Mouse (Mus musculus): ENCODE results near the gene Ascc1. TPM values are rescaled to one million over a fixed set of nuclear protein-coding genes. Genes with fewer than 3 reads are reported as not detected.
A peak's percentile ranks its signal among the peaks of the same experiment; 100 is the strongest.
"Not testable (repeated sequence)": the region's sequence is repeated elsewhere in the genome, so short reads cannot be mapped to it uniquely, and the experiment has no call there.

Ascc1 gene
- polyA plus RNA-seq, 1 experiment from 2014 or later: 14.7 TPM

DNA sequence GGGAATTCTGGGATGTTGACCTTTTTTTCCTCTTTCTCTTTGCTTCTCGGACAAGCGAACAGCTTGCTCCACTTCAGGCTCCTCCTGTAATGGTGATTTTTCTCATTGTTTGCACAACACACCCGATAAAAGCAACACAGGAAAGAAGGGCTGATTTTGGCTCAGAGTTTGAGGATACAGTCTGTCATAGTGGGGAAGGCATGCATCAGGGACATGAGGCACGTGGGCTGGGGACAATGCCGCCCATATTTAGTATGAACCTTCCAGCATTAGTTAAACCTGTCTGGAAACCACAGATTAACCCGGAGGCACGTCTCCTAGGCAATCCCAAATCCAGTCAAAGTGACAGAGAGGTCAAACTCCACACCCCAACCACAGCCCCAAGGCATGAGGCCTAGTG is 134.3 kb downstream of the Ascc1 start:
- Histone ChIP-seq H3K27ac (ENCODE audit: low read depth) (no peak overlapping the region), H3K27me3 (ENCODE audit: insufficient read depth, low read length) (no peaks in the 10 kb centered on the region), H3K36me3 (replicated peaks; ENCODE audit: insufficient read depth, low read length) (no peaks in the 10 kb centered on the region), H3K9me3 (ENCODE audit: low read length) (no peaks in the 10 kb centered on the region), H3K4me2 (ENCODE audit: low read depth, low read length) (no peak overlapping the region), H3K4me1 (ENCODE audit: insufficient read depth) (peaks cover 3% of the 10 kb centered on the region; the same call in 1 of the 2 replicates), H3K4me3 (ENCODE audit: low read depth, low read length) (no peak overlapping the region), H3K9ac (replicated peaks) (no peak overlapping the region)
- no peak for TF ChIP-seq CTCF (IDR thresholded peaks at IDR 0.05; ENCODE audit: low read depth)
- no peak for TF ChIP-seq EP300 (IDR thresholded peaks at IDR 0.05; ENCODE audit: low read depth)
- no peak for ATAC-seq
- DNase-seq: no peak
- WGBS (ENCODE audit: insufficient replicate concordance): 59% methylated on average over 7 of the region's 7 CpGs

DNA sequence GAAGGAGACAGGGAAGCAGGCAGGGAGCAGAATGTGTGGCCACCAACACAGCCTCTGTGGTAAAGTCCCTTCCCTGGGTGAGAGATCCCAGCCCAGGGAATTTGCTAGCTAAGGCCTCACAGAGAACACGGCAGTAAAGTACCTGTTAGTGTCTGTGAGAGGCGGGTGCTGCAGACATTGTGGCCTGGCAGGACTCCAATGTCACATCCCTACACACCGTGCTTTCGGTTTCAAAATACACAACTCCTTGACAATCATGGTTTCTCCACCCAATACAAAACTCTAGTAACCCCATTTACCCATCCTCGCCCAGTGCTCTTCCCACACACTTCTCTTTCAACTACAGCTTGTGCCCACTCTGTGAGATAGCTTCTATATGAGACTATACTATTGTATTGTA is 136.1 kb downstream of the Ascc1 start:
- no peak for DNase-seq
- 69% methylated on average over 5 of the region's 5 CpGs for WGBS (ENCODE audit: insufficient replicate concordance)
- TF ChIP-seq CTCF (IDR thresholded peaks at IDR 0.05; ENCODE audit: low read depth): no peak
- no peak for TF ChIP-seq EP300 (IDR thresholded peaks at IDR 0.05; ENCODE audit: low read depth)
- Histone ChIP-seq H3K9ac (replicated peaks) (no peak overlapping the region), H3K4me2 (ENCODE audit: low read depth, low read length) (no peak overlapping the region), H3K4me3 (ENCODE audit: low read depth, low read length) (no peak overlapping the region), H3K36me3 (replicated peaks; ENCODE audit: insufficient read depth, low read length) (no peaks in the 10 kb centered on the region), H3K4me1 (ENCODE audit: insufficient read depth) (peaks cover 3% of the 10 kb centered on the region; the same call in 1 of the 2 replicates), H3K27ac (ENCODE audit: low read depth) (no peak overlapping the region), H3K9me3 (ENCODE audit: low read length) (no peaks in the 10 kb centered on the region), H3K27me3 (ENCODE audit: insufficient read depth, low read length) (no peaks in the 10 kb centered on the region)
- ATAC-seq: no peak

DNA sequence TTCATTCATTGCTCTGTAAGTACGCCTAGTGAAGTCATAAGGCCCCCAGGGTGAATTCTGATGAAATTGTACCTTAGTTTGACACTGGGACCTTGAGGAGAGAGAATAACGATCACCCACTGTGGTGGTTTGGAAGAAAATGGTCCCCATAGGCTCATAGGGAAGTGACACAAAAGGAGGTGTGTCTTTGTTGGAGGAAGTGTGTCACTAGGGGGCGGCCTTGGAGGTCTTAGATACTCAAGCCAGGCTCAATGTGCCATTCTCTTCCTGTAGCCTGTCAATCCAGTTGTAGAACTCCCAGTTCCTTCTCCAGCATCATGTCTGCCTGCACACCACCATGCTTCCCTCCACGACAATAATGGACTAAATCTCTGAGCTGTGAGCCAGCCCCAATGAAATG is 138.1 kb downstream of the Ascc1 start:
- DNase-seq: no peak
- 79% methylated on average over 4 of the region's 4 CpGs for WGBS (ENCODE audit: insufficient replicate concordance)
- ATAC-seq: no peak
- no peak overlapping the region for H3K27ac ChIP-seq (ENCODE audit: low read depth)
- no peak overlapping the region for H3K9ac ChIP-seq (replicated peaks)
- no peaks in the 10 kb centered on the region for H3K36me3 ChIP-seq (replicated peaks; ENCODE audit: insufficient read depth, low read length)
- H3K4me2 ChIP-seq (ENCODE audit: low read depth, low read length): no peak overlapping the region
- TF ChIP-seq CTCF (IDR thresholded peaks at IDR 0.05; ENCODE audit: low read depth): no peak
- no peak for TF ChIP-seq EP300 (IDR thresholded peaks at IDR 0.05; ENCODE audit: low read depth)
- H3K4me3 ChIP-seq (ENCODE audit: low read depth, low read length): no peak overlapping the region
- no peaks in the 10 kb centered on the region for H3K9me3 ChIP-seq (ENCODE audit: low read length)
- peaks cover 3% of the 10 kb centered on the region; the same call in 1 of the 2 replicates for H3K4me1 ChIP-seq (ENCODE audit: insufficient read depth)
- H3K27me3 ChIP-seq (ENCODE audit: insufficient read depth, low read length): no peaks in the 10 kb centered on the region

DNA sequence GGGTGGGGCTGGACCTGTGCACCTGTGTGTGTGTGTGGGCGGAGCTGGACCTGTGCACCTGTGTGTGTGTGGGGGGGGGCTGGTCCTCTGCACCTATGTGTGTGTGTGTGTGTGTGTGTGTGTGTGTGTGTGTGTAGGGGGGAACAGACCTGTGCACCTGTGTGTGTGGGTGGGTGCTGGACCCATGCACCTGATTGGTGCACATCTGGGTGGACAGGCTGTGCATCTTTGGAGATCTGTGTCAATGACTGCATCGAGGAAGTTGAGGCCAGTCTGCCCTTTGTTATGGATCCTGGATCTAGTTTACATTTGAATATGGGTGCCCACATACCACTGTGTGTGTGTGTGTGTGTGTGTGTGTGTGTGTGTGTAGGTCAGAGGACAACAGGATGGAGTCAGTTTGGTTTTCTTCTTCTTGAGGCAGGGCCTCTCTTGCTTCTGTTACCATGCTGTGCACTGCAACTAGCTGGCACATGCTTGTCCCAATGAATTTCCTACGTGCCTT is 139.1 kb downstream of the Ascc1 start:
- Histone ChIP-seq H3K36me3 (replicated peaks; ENCODE audit: insufficient read depth, low read length) (no peaks in the 10 kb centered on the region), H3K4me1 (ENCODE audit: insufficient read depth) (peaks cover 3% of the 10 kb centered on the region; the same call in 1 of the 2 replicates), H3K9me3 (ENCODE audit: low read length) (no peaks in the 10 kb centered on the region), H3K27me3 (ENCODE audit: insufficient read depth, low read length) (no peaks in the 10 kb centered on the region), H3K4me3 (ENCODE audit: low read depth, low read length) (no peak overlapping the region), H3K27ac (ENCODE audit: low read depth) (no peak overlapping the region), H3K9ac (replicated peaks) (no peak overlapping the region), H3K4me2 (ENCODE audit: low read depth, low read length) (no peak overlapping the region)
- TF ChIP-seq CTCF (IDR thresholded peaks at IDR 0.05; ENCODE audit: low read depth): no peak
- TF ChIP-seq EP300 (IDR thresholded peaks at IDR 0.05; ENCODE audit: low read depth): no peak
- ATAC-seq: no peak
- 86% methylated on average over 3 of the region's 3 CpGs for WGBS (ENCODE audit: insufficient replicate concordance)
- DNase-seq: no peak

DNA sequence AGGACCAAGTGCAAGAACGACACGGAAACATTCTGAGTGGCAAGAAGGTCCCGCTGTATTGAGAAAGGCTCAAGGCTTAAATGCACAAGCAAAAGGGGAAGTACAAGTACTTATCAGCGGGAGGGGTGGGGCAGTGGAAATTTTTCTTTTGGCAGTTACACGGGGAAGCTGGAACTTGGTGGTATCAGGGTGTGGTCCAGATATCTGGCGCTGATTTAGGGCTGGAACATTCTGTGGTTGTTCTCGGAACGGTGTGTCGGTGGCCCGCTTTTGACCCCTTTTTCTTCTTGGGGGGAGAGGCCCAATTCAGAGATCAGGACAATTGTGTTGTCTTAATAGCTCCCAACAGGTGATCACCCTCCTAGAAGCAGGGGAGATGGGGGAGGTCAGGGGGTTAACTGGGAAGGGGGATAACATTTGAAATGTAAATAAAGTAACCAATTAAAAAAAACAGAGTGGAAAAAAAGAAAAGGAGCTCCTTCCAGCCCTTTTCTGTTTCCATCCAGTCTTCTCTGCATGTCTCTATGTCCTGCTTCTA is 145.0 kb downstream of the Ascc1 start:
- not testable (repeated sequence) for H3K4me2 ChIP-seq (ENCODE audit: low read depth, low read length); H3K36me3 ChIP-seq (replicated peaks; ENCODE audit: insufficient read depth, low read length); H3K9me3 ChIP-seq (ENCODE audit: low read length); H3K27me3 ChIP-seq (ENCODE audit: insufficient read depth, low read length); H3K27ac ChIP-seq (ENCODE audit: low read depth); H3K4me1 ChIP-seq (ENCODE audit: insufficient read depth); H3K9ac ChIP-seq (replicated peaks); DNase-seq; H3K4me3 ChIP-seq (ENCODE audit: low read depth, low read length); ATAC-seq
- WGBS (ENCODE audit: insufficient replicate concordance): 62% methylated on average over 10 of the region's 10 CpGs

DNA sequence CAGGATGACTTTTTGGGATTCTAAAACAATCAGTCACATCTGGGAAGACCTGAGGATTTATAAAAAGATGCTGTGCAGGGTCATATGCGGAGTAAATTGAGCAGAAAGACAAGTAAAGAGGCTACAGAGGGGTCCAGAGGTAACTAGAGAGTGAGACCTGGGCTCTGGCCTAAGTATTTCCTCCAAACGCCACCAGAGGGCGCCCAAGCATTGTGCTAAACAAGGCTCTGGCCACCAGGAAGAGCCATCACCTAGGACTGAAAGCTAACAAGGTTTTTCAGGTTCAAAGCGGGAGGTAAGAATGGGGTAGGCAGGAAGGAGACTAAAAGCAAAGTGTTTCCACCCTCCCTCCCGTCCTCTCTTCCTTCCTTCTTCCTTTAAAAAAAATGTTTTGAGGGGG is 145.5 kb downstream of the Ascc1 start:
- WGBS (ENCODE audit: insufficient replicate concordance): 7% methylated on average over 5 of the region's 5 CpGs
- no peak overlapping the region for H3K4me3 ChIP-seq (ENCODE audit: low read depth, low read length)
- no peaks in the 10 kb centered on the region for H3K9me3 ChIP-seq (ENCODE audit: low read length)
- no peak overlapping the region for H3K4me2 ChIP-seq (ENCODE audit: low read depth, low read length)
- H3K4me1 ChIP-seq (ENCODE audit: insufficient read depth): no peaks in the 10 kb centered on the region
- no peaks in the 10 kb centered on the region for H3K36me3 ChIP-seq (replicated peaks; ENCODE audit: insufficient read depth, low read length)
- H3K27ac ChIP-seq (ENCODE audit: low read depth): no peak overlapping the region
- ATAC-seq (peak; percentile 63), DNase-seq (peak; percentile 83)
- peak; percentile 93 for TF ChIP-seq CTCF (IDR thresholded peaks at IDR 0.05; ENCODE audit: low read depth)
- TF ChIP-seq EP300 (IDR thresholded peaks at IDR 0.05; ENCODE audit: low read depth): no peak
- no peak overlapping the region for H3K9ac ChIP-seq (replicated peaks)
- H3K27me3 ChIP-seq (ENCODE audit: insufficient read depth, low read length): no peaks in the 10 kb centered on the region

Small RNAs within 50 kb of the gene (microRNA-seq; reads per million reads assigned to microRNA genes)
- not detected for gene Mir6906

Other genes starting within 250 kb of the Ascc1 start
- 15.5 and 17.0 TPM in 2 replicates for gene Dnajb12, start 123.2 kb upstream of the Ascc1 start, polyA plus RNA-seq (2015; fragmentation: Nextera tagmentation; extraction: Ambion mirVana)
- 3.6 and 5.2 TPM in 2 replicates for gene Ddit4, start 51.0 kb upstream of the Ascc1 start, polyA plus RNA-seq (2015; fragmentation: Nextera tagmentation; extraction: Ambion mirVana)
- 37.3 and 37.7 TPM in 2 replicates for gene Anapc16, start 330 bp downstream of the Ascc1 start, polyA plus RNA-seq (2015; fragmentation: Nextera tagmentation; extraction: Ambion mirVana)
- gene Spock2, start 103.4 kb downstream of the Ascc1 start, polyA plus RNA-seq (2015; fragmentation: Nextera tagmentation; extraction: Ambion mirVana): 0.09 and 0.11 TPM in 2 replicates
- 0.73 TPM in 2 replicates for gene Chst3, start 216.5 kb downstream of the Ascc1 start, polyA plus RNA-seq (2015; fragmentation: Nextera tagmentation; extraction: Ambion mirVana)

Measured in liver, postnatal 0 days (tissue).